Mouse (Mus musculus): Measurements from ENCODE around the gene Cib2. TPM values are rescaled to one million over a fixed set of nuclear protein-coding genes. Genes with fewer than 3 reads are reported as not detected.
"Not testable (repeated sequence)": the region's sequence is repeated elsewhere in the genome, so short reads cannot be mapped to it uniquely, and the experiment has no call there.

Gene Cib2
- polyA plus RNA-seq, 1 experiment from 2014 or later = 43.4 TPM

DNA sequence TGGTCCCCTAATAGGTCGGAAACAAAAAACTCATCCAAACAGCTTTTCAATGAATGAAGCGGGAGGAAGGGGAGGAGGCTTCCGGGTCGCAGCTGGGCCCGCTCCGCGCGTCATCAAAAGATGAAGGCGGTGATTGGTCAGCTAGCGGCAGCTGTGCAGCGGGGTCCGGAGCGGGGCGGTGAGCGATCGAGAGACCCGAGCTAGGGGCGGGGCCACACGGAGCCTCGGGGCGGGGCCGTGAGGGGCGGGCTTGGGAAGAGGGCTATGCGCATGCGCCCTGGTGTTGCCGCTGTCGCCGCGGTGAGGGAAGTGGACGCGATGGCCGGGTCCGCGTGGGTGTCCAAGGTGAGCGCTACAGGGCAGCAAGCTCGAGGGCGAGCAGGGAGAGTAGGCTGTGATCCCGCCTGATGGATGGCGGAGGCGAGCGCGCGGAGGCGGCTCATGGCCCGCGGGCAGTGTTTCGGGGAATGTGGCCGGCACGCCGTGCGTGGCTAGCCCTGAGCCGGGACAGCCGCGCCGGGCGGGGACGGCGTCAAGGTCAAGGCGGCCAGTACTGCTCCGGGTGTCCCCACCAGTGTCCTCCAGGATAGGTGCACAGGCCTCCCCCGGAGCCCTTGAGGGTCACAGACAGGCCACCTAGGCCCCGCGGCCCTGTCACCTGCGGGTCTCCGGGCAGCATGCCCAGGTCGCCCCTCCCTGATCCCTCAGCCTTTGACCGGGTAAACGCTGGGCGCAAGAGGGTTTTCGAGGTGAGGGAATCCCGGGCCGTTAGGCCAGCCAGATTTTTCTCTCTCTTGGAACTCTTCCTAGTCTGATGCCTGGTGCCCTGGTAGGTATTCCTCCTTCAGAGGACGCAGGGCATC lies 26.4 kb upstream of the Cib2 start, which contains the start of gene Idh3a:
Idh3a (plus strand) TSS at position 136 of the 863 bp plus-strand sequence.
- Histone ChIP-seq H3K9me3 (replicated peaks; ENCODE audit: control insufficient read depth, low read length) (no peaks in the 10 kb centered on the region), H3K27me3 (replicated peaks; ENCODE audit: control insufficient read depth, insufficient read depth, low read length) (no peaks in the 10 kb centered on the region), H3K9ac (ENCODE audit: low read length) (peak within 1 kb of the TSS; percentile 88), H3K4me1 (ENCODE audit: control insufficient read depth, insufficient read depth, low read length) (peaks cover 12% of the 10 kb centered on the region), H3K27ac (ENCODE audit: low read depth, low read length) (no peak within 1 kb of the TSS), H3K4me2 (ENCODE audit: low read length) (peak within 1 kb of the TSS; percentile 67), H3K36me3 (ENCODE audit: control insufficient read depth, insufficient read depth, low read length) (peaks cover 8% of the 10 kb centered on the region), H3K4me3 (ENCODE audit: low read depth, low read length) (peak within 1 kb of the TSS; percentile 88)
- DNase-seq (ENCODE audit: low spot score) (peak; percentile 99), ATAC-seq (peak; percentile 99)
- under 1% methylated on average over 63 of the region's 73 CpGs for WGBS

- H3K9me3 ChIP-seq (replicated peaks; ENCODE audit: control insufficient read depth, low read length) = no peaks in the 10 kb centered on the region
- peak overlapping the region; percentile 88; the same call in 1 of the 2 replicates for H3K9ac ChIP-seq (ENCODE audit: low read length)
- peak overlapping the region; percentile 67 for H3K4me2 ChIP-seq (ENCODE audit: low read length)
- 30% methylated on average over 5 of the region's 5 CpGs for WGBS
- DNase-seq (ENCODE audit: low spot score) = no peak
- peak; percentile 38 for ATAC-seq
- H3K4me1 ChIP-seq (ENCODE audit: control insufficient read depth, insufficient read depth, low read length) = peaks cover 12% of the 10 kb centered on the region
- H3K27me3 ChIP-seq (replicated peaks; ENCODE audit: control insufficient read depth, insufficient read depth, low read length) = no peaks in the 10 kb centered on the region
- peaks cover 3% of the 10 kb centered on the region for H3K36me3 ChIP-seq (ENCODE audit: control insufficient read depth, insufficient read depth, low read length)
- no peak overlapping the region for H3K27ac ChIP-seq (ENCODE audit: low read depth, low read length)
- H3K4me3 ChIP-seq (ENCODE audit: low read depth, low read length) = peak overlapping the region; percentile 88
These were observed 25.8 kb upstream of the Cib2 start for GRCm38 (mm10) chr9:54585839-54586198.

GRCm38 (mm10) chr9:54584127-54584526 lies 24.1 kb upstream of the Cib2 start:
- ATAC-seq; H3K4me2 ChIP-seq (ENCODE audit: low read length); H3K9ac ChIP-seq (ENCODE audit: low read length); H3K4me3 ChIP-seq (ENCODE audit: low read depth, low read length); H3K9me3 ChIP-seq (replicated peaks; ENCODE audit: control insufficient read depth, low read length); DNase-seq (ENCODE audit: low spot score); H3K27ac ChIP-seq (ENCODE audit: low read depth, low read length); H3K36me3 ChIP-seq (ENCODE audit: control insufficient read depth, insufficient read depth, low read length); H3K27me3 ChIP-seq (replicated peaks; ENCODE audit: control insufficient read depth, insufficient read depth, low read length): not testable (repeated sequence)
- 71% methylated on average over 2 of the region's 2 CpGs for WGBS
- peaks cover 12% of the 10 kb centered on the region for H3K4me1 ChIP-seq (ENCODE audit: control insufficient read depth, insufficient read depth, low read length)

- 71% methylated on average over 1 of the region's 1 CpGs for WGBS
- Histone ChIP-seq H3K4me1 (ENCODE audit: control insufficient read depth, insufficient read depth, low read length) (peaks cover 12% of the 10 kb centered on the region), H3K36me3 (ENCODE audit: control insufficient read depth, insufficient read depth, low read length) (no peaks in the 10 kb centered on the region), H3K27ac (ENCODE audit: low read depth, low read length) (no peak overlapping the region), H3K4me3 (ENCODE audit: low read depth, low read length) (no peak overlapping the region), H3K9ac (ENCODE audit: low read length) (no peak overlapping the region), H3K27me3 (replicated peaks; ENCODE audit: control insufficient read depth, insufficient read depth, low read length) (no peaks in the 10 kb centered on the region), H3K4me2 (ENCODE audit: low read length) (no peak overlapping the region), H3K9me3 (replicated peaks; ENCODE audit: control insufficient read depth, low read length) (no peaks in the 10 kb centered on the region)
- no peak for DNase-seq (ENCODE audit: low spot score)
- ATAC-seq = no peak
These were observed 23.7 kb upstream of the Cib2 start for GRCm38 (mm10) chr9:54583712-54584111.

DNA sequence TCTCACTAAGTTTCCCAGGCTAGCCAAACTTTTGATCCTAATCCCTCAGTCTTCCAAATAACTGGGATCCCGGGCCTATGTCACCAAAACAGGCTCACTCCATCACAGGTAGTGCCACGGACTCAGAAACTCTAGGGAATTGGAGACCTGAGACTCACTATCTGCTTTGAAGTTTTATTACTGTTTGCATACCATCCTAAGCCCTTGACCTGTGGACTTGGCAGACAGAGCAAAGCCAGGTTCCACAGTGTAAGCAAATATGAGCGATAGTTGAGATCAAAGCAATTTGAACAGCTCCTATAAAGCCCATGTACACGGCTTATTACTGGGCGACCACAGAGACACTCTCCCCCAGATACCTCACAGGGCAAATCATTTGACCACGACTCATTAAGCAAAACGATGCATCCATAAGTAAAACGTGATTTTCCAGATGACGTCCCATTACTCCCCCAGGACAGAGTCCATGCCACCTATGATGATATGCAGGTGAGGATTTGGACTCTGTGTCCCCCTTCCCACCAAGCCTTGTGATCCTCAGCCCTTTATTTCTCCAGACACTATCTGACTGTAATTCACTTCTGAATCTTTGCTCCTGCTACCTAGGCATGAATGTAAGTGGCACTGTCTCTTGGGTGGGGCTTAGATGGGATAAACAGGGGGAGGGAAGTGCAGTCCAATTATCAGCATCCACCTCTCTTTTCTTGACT lies 11.3 kb upstream of the Cib2 start:
- H3K9me3 ChIP-seq (replicated peaks; ENCODE audit: control insufficient read depth, low read length) = no peaks in the 10 kb centered on the region
- ATAC-seq (no peak), DNase-seq (ENCODE audit: low spot score) (no peak)
- H3K9ac ChIP-seq (ENCODE audit: low read length) = no peak overlapping the region
- 84% methylated on average over 9 of the region's 9 CpGs for WGBS
- H3K27ac ChIP-seq (ENCODE audit: low read depth, low read length) = no peak overlapping the region
- no peaks in the 10 kb centered on the region for H3K27me3 ChIP-seq (replicated peaks; ENCODE audit: control insufficient read depth, insufficient read depth, low read length)
- H3K36me3 ChIP-seq (ENCODE audit: control insufficient read depth, insufficient read depth, low read length) = no peaks in the 10 kb centered on the region
- H3K4me1 ChIP-seq (ENCODE audit: control insufficient read depth, insufficient read depth, low read length) = no peaks in the 10 kb centered on the region
- no peak overlapping the region for H3K4me2 ChIP-seq (ENCODE audit: low read length)
- no peak overlapping the region for H3K4me3 ChIP-seq (ENCODE audit: low read depth, low read length)

- H3K4me3 ChIP-seq (ENCODE audit: low read depth, low read length) = no peak overlapping the region
- no peak overlapping the region for H3K4me2 ChIP-seq (ENCODE audit: low read length)
- H3K4me1 ChIP-seq (ENCODE audit: control insufficient read depth, insufficient read depth, low read length) = no peaks in the 10 kb centered on the region
- 25% methylated on average over 2 of the region's 2 CpGs for WGBS
- H3K9me3 ChIP-seq (replicated peaks; ENCODE audit: control insufficient read depth, low read length) = no peaks in the 10 kb centered on the region
- H3K36me3 ChIP-seq (ENCODE audit: control insufficient read depth, insufficient read depth, low read length) = no peaks in the 10 kb centered on the region
- DNase-seq (ENCODE audit: low spot score) (peak; percentile 73), ATAC-seq (no peak)
- no peaks in the 10 kb centered on the region for H3K27me3 ChIP-seq (replicated peaks; ENCODE audit: control insufficient read depth, insufficient read depth, low read length)
- no peak overlapping the region for H3K9ac ChIP-seq (ENCODE audit: low read length)
- no peak overlapping the region for H3K27ac ChIP-seq (ENCODE audit: low read depth, low read length)
These were observed 8.7 kb upstream of the Cib2 start for GRCm38 (mm10) chr9:54568732-54569131.

DNA sequence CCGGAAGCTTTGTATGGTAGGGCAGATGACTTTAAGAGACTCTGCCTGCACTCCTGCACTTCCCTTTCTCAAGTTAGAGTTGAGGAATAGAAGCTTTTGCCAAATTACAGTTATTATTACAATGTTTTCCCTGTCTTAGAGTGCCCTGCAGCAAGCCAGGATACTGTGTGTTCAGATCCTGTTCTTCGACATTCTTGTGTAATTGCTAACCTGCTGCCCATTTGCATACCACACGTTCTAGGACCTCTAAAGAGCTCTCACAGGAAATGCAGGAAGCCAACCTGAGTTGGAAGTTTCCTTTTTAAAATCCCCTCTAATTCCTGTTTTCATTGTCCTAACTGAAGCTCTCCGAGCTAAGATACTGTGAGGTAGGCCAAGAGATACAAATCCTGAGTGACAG lies 6.9 kb upstream of the Cib2 start:
- Histone ChIP-seq H3K27ac (ENCODE audit: low read depth, low read length) (no peak overlapping the region), H3K27me3 (replicated peaks; ENCODE audit: control insufficient read depth, insufficient read depth, low read length) (no peaks in the 10 kb centered on the region), H3K9me3 (replicated peaks; ENCODE audit: control insufficient read depth, low read length) (no peaks in the 10 kb centered on the region), H3K9ac (ENCODE audit: low read length) (no peak overlapping the region), H3K4me2 (ENCODE audit: low read length) (no peak overlapping the region), H3K36me3 (ENCODE audit: control insufficient read depth, insufficient read depth, low read length) (no peaks in the 10 kb centered on the region), H3K4me1 (ENCODE audit: control insufficient read depth, insufficient read depth, low read length) (no peaks in the 10 kb centered on the region), H3K4me3 (ENCODE audit: low read depth, low read length) (no peak overlapping the region)
- DNase-seq (ENCODE audit: low spot score) = no peak
- ATAC-seq = no peak
- WGBS = 63% methylated on average over 4 of the region's 4 CpGs

- 84% methylated on average over 8 of the region's 8 CpGs for WGBS
- H3K4me2 ChIP-seq (ENCODE audit: low read length) = no peak overlapping the region
- no peaks in the 10 kb centered on the region for H3K36me3 ChIP-seq (ENCODE audit: control insufficient read depth, insufficient read depth, low read length)
- H3K27me3 ChIP-seq (replicated peaks; ENCODE audit: control insufficient read depth, insufficient read depth, low read length) = no peaks in the 10 kb centered on the region
- ATAC-seq (no peak), DNase-seq (ENCODE audit: low spot score) (no peak)
- no peak overlapping the region for H3K27ac ChIP-seq (ENCODE audit: low read depth, low read length)
- no peaks in the 10 kb centered on the region for H3K9me3 ChIP-seq (replicated peaks; ENCODE audit: control insufficient read depth, low read length)
- no peak overlapping the region for H3K4me3 ChIP-seq (ENCODE audit: low read depth, low read length)
- H3K4me1 ChIP-seq (ENCODE audit: control insufficient read depth, insufficient read depth, low read length) = peaks cover 6% of the 10 kb centered on the region; the same call in 1 of the 2 replicates
- H3K9ac ChIP-seq (ENCODE audit: low read length) = 0 out of 2 replicates have a peak overlapping the region, but pooled peaks have one; percentile 67
These were observed 998 bp upstream of the Cib2 start for GRCm38 (mm10) chr9:54560831-54561601.
